Mouse (Mus musculus) common myeloid progenitor, adult 5-6 weeks (primary cell): Measurements from ENCODE around the gene Fes. TPM values are rescaled to one million over a fixed set of nuclear protein-coding genes. Genes with fewer than 3 reads are reported as not detected.
A peak's percentile ranks its signal among the peaks of the same experiment; 100 is the strongest.

Experiments used
- ATAC-seq: replicated peaks from 2 replicates; pipeline ENCODE4 v1.8.0; 2016; ENCODE audit warnings: low read depth, mild to moderate bottlenecking, moderate TSS enrichment, inconsistent platforms; ENCODE audit not compliant: poor library complexity, severe bottlenecking
- total RNA-seq: library from RNA; stranded (forward); fragments of 200-1000, 187-1606 nt; gene quantifications from 2 replicates; pipeline ENCODE4 v1.2.3, GENCODE M21; 2017

Fes gene
- total RNA-seq, 1 experiment from 2014 or later = 105 TPM

DNA sequence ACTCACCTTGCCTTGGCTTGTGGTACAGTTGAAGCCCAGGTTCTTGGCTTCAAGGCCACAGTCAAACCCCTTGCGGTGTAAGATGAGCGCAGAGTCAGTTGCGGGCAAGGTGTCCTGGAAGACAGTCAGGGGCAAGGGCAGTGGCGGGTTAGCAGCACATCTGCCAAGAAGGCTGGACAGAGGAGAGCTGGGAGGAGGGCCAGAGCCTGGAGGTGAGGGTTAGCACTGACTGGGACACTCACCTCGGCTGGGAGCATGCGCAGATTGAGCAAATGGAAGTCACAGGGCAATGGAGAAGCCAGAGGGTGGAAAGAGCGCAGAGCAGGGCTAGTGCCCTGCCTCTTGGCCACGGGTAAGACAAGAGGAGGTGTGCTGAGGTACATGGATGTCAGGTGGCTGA lies 34.8 kb downstream of the Fes start:
- ATAC-seq = no peak

DNA sequence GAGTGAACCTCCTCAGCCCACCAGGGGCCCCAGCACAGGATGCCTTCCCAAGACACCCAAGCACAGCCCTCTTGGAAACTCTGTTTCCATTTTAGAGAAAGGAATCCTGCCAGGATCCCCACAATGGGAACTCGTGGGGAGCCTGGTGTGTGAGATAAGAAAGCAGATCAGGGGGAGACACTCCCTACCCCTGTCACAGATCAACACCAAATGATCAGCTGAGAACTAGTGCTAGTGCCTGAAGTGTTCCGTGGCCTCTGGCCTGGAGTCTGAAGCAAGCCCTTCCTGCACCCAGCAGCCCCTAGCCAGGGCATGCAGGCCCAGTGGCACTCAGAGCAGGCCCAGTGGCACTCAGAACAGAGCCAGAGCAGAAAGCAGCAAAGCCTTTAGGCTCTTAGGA lies 36.9 kb downstream of the Fes start:
- peak; percentile 31; the same call in 1 of the 2 replicates for ATAC-seq

DNA sequence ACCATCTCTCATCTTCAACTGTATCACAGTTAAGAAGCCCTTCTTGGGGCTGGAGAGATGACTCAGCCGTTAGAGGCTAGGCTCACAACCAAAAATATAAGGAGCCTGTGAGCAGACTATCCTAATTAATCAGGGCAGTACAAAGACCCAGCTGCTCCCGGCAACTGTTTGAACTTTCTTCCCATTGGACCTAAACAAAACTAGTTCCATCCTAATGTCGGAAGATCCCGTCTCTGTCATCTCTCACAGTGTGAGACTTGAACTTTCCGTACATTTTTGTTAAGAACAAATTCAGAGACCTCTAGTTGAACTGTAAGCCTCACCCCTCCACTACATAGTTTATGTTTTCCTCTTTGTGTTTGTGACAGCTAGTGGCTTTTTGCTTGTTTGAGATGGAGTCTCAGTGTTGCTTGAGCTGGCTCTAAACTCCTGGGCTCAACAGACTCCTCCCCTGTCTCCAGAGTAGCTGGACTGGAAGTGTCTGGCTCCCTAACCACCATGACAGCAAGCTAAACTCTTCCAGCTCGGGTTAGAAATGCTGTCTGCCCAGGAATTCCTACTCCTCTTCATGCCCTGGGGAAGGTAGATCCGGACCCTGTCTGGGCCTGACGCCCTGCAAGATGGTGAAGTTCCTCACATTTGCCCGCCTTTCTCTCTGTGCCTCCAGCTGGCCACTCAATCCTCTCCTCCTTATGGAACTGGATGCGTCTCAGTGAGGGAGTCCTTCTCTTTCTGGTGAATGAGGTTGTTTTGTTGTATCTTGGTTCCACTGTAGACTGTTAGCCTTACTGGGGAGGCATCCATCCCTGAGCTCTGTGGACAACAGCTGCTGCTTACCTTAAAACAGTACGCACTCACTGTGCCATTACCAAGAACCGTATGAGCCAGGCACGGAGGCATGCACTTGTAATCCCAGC lies 39.8 kb downstream of the Fes start:
- no peak for ATAC-seq

DNA sequence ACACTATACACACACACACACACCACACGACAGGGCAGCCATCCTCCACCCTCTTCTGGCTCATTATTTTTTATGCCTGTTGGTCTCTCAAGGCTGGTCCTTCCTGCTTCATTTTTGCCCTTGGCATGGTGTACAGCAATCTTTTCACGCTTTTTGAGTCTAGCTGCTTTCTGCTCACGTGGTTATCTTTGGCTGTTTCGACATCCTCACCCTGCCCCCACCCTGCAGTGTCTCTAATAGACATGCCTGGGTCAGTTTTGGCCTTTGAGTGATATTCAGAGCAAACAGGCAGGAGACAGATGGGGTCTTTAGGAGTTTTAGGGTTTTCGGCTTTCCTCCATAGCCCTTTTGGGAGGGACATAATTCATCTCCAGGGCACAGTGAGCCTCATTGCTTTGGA lies 40.9 kb downstream of the Fes start:
- ATAC-seq = no peak

DNA sequence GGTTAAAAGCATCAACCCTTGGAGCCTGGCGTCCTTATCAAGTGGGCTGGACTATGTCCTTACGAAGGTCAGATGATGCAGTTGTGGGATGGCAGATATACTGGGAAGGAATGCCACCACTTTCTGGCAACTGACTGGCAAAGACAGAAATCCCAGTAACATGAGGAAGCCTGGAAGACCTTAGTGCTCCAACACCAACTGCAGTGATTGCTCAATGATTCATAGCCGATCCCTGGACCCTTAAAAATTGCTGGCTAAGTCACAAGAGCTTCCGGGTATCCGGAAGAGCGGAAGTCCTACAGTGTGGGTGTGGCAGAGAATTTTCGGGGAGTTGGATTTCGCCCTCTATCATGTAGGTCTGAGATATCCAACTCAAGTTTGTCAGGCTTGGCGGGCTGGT lies 41.6 kb downstream of the Fes start:
- no peak for ATAC-seq

DNA sequence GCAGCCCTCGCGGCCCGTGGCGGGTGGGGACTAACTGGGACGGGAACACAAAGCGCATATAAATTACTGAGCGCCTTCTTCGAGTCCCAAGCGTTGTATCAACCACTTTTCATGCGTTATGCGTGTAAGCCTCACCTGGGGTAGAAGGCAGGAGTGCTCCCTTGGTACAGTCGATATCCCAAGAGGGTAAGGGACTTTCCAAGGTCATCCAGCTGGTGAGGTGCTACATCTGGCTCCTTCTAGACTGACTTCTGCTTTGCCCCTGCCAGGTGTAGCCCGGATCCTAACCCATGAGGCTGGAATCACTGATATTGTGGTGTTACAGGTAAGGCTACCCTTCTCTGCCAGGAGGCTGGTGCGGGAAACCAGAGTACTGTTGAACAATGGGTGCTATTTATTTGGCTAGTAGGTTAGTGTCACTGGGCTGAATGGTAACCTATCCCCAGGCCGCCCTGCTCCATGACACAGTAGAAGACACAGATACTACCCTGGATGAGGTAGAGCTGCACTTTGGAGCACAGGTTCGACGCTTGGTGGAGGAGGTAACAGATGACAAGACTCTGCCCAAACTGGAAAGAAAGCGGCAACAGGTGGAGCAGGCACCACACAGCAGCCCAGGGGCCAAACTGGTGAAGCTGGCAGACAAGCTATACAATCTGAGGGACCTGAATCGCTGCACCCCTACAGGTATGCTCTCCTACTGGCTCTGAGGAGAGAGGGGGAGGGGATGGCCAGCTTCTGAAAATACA lies 44.3 kb downstream of the Fes start:
- ATAC-seq = no peak

DNA sequence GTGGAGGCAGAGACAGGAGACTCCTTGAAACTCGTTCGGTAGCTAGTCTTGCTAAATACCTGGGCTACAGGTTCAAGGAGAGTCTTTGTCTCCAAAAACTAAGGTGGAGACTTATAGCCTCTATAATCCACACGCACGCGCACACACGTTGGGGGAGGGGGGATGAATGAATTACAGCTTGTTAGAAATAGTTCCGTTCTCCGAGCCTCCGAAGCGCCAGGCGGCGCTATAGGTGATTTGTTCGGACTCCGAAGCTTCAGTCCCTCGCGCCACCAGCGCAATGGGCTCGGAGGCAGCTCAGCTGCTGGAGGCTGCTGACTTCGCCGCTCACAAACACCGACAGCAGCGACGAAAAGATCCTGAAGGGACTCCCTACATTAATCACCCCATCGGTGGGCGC lies 44.9 kb downstream of the Fes start, which contains the start of gene Hddc3:
Gene Hddc3, plus strand, starts transcription at position 247 of the 400 bp plus-strand sequence.
- ATAC-seq = peak; percentile 64

DNA sequence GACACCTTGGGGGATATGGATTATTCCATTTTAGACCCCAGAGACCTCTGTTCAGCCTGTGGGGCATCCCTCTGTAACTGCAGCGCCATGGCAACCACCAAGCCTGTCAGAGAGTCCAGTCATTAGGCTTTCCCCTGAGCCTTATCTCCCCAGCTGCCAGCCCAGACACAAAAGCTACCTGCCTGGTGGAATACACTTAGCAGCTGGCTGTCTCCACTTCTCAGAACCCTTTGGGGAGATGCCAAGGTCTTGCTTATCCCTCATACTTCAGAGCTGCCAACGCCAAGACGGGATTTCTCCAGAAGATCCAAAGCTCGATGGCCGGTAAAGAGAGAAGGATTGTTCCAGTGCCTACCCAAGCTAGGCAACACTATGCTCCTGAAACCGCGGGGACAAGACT lies 46.0 kb downstream of the Fes start:
- ATAC-seq = no peak

DNA sequence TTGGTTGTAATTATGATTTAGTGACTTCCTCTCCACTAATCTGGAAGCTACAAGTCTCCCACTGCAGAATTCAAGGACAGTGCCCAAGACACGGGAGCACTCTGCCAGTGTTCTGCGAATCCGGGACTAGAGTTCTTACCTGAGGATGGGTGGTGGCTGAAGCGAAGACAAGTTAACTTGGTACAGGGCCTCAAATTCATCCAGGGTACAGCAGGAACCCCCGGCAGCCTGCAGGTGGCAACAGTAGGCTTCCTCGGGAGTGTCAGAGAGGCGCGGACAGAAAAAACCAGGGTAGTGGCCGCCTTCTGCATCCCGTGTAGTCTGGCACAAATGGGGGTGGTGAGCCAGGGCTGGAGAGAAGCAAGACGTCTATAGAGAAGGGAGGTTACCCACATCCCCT lies 47.0 kb downstream of the Fes start, which contains the start of gene Unc45a:
Gene Unc45a, minus strand, starts transcription at position 213 of the 400 bp plus-strand sequence.
- peak; percentile 64 for ATAC-seq

DNA sequence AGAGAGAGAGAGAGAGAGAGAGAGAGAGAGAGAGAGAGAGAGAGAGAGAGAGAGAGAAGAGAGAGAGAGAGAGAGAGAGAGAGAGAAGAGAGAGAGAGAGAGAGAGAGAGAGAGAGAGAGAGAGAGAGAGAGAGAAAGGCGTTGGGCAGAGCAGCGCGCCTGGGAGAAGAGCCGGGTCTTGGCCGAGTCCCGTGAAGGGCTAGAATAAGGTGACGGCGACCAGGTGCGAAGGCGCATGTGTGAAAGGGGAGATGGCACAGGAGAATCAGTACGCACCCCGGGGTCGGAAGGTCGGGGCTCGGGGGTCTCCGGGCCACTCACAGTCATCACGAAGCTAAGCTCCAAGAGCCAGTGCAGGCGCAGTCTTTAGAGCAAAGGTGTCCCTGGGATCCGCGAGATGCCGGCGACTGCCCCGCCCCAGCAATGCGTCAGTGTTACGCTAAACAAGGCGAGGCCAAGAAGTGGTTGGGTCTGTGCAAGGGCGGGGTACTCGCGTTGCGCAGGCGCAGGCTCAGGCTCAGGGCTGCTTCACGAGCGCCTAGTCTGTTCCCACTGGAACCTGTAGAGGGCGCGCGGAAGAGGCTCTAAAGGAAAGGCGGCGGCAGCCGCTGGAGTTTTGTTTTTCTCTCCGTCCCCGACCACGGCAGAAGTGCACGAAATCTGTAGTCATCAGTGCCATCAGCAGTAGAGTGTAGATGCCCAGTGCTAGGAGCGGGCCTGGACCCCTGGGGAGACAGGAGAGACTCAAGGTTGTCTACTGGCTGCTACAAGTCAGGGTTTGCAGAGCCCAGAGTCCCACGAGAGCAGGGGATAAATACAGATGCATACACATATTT lies 47.7 kb downstream of the Fes start:
- ATAC-seq = peak; percentile 84

DNA sequence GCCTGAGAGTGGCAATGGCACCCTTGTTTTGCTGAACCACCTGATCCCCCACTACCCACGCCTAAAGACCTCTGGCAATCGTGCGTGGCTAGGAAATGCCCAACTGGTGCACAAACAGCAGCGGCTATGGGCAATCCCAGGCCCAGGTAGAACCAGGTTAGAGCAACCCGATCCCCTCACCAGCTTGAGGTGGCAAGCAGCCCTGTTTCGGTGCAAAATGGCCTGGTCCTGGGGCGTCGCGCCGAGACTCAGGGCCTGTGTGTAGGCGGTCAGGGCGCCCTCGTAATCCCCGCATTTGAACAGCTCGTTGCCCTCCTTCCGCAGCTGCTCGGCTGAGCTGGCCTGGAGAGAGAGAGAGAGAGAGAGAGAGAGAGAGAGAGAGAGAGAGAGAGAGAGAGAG lies 48.4 kb downstream of the Fes start:
- no peak for ATAC-seq

DNA sequence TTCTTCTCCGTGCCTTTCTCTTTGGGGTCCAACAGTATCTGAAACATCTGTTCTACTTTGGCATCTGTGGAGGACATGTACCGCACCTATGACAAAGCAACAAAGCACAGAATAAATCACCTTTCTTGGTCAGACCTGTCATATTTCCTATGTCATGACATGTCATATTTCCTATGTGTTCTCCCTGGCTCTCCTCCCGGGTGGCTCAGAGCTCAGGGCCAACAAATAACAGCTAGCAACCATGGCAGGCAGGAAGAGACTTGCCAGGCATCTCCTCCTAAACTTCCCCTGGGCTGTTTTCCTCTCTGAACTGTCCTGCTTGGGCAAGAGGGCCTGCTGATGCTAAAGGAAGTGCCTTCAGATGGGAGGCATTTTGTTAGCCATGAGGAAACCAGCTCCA lies 50.8 kb downstream of the Fes start:
- ATAC-seq = no peak

DNA sequence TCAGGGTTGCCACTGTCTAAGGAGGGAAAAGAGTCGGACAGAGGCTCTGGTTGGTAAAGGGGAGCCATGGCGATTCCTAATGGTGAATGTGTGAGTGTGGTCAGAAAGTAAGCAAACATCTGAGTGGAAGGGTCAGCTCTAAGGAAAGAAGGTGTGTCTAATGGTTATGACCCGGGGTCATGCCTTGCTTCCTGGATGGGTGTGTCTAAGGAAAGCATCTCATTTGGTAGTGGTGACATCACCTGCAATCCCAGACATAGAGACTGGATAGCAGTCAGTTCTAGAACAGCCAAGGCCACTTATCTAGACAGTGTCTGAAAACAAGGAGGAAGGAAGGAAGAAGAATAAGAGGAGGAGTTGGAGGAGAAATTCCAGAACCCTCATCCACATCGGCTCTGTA lies 52.9 kb downstream of the Fes start:
- no peak for ATAC-seq

DNA sequence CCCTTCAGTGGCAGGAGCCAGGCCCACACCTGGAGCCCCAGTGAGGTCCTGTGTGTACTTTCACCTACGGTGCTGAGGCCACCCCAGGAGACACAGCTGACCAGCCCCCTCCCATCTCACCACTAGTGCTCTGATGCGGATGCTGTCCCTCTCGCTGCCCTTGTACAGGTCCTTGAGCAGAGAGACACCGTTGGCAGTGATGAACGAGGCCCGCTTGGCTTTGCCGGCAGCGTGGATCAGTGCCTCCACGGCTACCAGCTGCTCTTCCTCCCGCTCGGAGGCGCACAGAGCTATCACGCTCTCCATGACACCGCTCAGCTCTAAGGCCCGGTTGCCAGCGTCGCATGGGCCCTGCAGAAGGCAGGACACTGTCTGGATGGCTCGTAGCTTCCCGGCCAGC lies 56.3 kb downstream of the Fes start:
- ATAC-seq = no peak

DNA sequence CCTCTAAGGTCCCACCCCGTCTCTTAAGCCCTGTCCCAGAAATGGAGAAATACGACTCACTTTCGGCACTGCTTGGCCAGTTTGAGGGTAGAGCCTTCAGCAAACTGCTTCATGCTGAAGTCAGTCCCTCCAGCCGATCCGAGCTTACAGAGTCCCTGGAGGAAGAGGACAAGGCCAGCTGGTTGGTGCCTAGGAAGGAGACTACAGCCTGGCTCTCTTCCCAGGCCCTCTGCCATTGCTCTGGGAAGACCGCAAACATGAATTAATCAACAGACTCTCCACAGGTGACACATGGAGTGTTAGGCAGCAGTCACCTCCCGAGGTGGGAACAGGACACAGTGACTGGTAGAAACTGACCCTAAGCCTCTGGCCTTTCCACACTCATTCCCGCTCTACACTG lies 57.5 kb downstream of the Fes start:
- no peak for ATAC-seq

Other genes starting within 250 kb of the Fes start
- 4.8 and 6.3 TPM in 2 replicates for gene Sema4b, start 201.1 kb downstream of the Fes start, total RNA-seq
- gene Cib1, start 155.1 kb downstream of the Fes start, total RNA-seq = 35.9 and 42.2 TPM in 2 replicates
- 0.97 and 2.2 TPM in 2 replicates for gene Gdpgp1, start 155.1 kb downstream of the Fes start, total RNA-seq
- gene Ttll13, start 141.6 kb downstream of the Fes start, total RNA-seq = 0.29 TPM in 1 of 2 replicates, not detected in the other
- gene Ngrn, start 126.7 kb downstream of the Fes start, total RNA-seq = 23.2 and 31.0 TPM in 2 replicates
- 31.7 and 31.8 TPM in 2 replicates for gene Vps33b, start 118.3 kb downstream of the Fes start, total RNA-seq
- gene Prc1, start 93.5 kb downstream of the Fes start, total RNA-seq = 145 and 156 TPM in 2 replicates
- 12.6 and 19.0 TPM in 2 replicates for gene Rccd1, start 63.5 kb downstream of the Fes start, total RNA-seq
- 15.3 and 15.8 TPM in 2 replicates for gene Unc45a, start 46.9 kb downstream of the Fes start, total RNA-seq
- gene Hddc3, start 44.8 kb downstream of the Fes start, total RNA-seq = 10.5 and 18.4 TPM in 2 replicates
- gene Man2a2, start 16.6 kb downstream of the Fes start, total RNA-seq = 36.1 and 38.4 TPM in 2 replicates
- 12.2 and 14.4 TPM in 2 replicates for gene Furin, start 17.5 kb upstream of the Fes start, total RNA-seq
- gene Blm, start 147.2 kb upstream of the Fes start, total RNA-seq = 66.2 and 79.5 TPM in 2 replicates